Mouse (Mus musculus) MEL (cell line): Measurements from ENCODE around the gene Scrn3. TPM values are rescaled to one million over a fixed set of nuclear protein-coding genes. Genes with fewer than 3 reads are reported as not detected.

Experiments used
- DNase-seq: peaks from one replicate; pipeline ENCODE4 v3.0.0; 2011; ENCODE audit warnings: low read depth, low spot score
- H3K27ac ChIP-seq: 2 replicates; pipeline ENCODE4 v1.5.1; 2012; ENCODE audit warnings: low read depth, mild to moderate bottlenecking, control low read depth, low read length, moderate library complexity; ENCODE audit not compliant: control insufficient read depth
- H3K27me3 ChIP-seq, 2 experiments: fragments of 150-350 bp in 1 of 2; sonication (generic) in 1 of 2; 2 replicates each; pipeline ENCODE4 v1.6.1; 2012; ENCODE audit warnings: low read length in 2 of 2, mild to moderate bottlenecking in 2 of 2, improper control_type of control experiment in 1 of 2, moderate library complexity in 1 of 2; ENCODE audit not compliant: insufficient read depth in 2 of 2, control insufficient read depth in 1 of 2
- H3K36me3 ChIP-seq, 2 experiments: 2 replicates each; pipeline ENCODE4 v1.6.1; 2012 to 2014; ENCODE audit warnings: low read length in 2 of 2, improper control_type of control experiment in 1 of 2, inconsistent platforms in 1 of 2, mild to moderate bottlenecking in 1 of 2; ENCODE audit not compliant: insufficient read depth in 2 of 2, control insufficient read depth in 1 of 2
- H3K4me1 ChIP-seq, 2 experiments: fragments of 150-350 bp in 1 of 2; sonication (generic) in 1 of 2; 2 replicates each; pipeline ENCODE4 v1.6.1; 2012; ENCODE audit warnings: low read length in 2 of 2, improper control_type of control experiment in 1 of 2, mild to moderate bottlenecking in 1 of 2; ENCODE audit not compliant: insufficient read depth in 2 of 2, control insufficient read depth in 1 of 2
- H3K4me3 ChIP-seq, 2 experiments: fragments of 150-350 bp in 1 of 2; sonication (generic) in 1 of 2; 2 replicates each; pipeline ENCODE4 v1.5.1; 2012; ENCODE audit warnings: low read depth in 2 of 2, low read length in 2 of 2, mild to moderate bottlenecking in 2 of 2, moderate library complexity in 2 of 2, control low read depth in 1 of 2, improper control_type of control experiment in 1 of 2; ENCODE audit not compliant: control insufficient read depth in 1 of 2, insufficient read depth in 1 of 2
- H3K79me2 ChIP-seq: 2 replicates; pipeline ENCODE4 v1.6.1; 2012; ENCODE audit warnings: mild to moderate bottlenecking, low read length, moderate library complexity; ENCODE audit not compliant: control insufficient read depth, poor library complexity, insufficient read depth
- H3K9ac ChIP-seq: 2 replicates; pipeline ENCODE4 v1.6.1; 2012; ENCODE audit warnings: low read depth, mild to moderate bottlenecking, control low read depth, low read length, moderate library complexity; ENCODE audit not compliant: control insufficient read depth, poor library complexity, severe bottlenecking
- H3K9me3 ChIP-seq: fragments of 150-350 bp; sonication (generic); replicated peaks from 2 replicates; pipeline ENCODE4 v1.6.1; 2012; ENCODE audit warnings: mild to moderate bottlenecking, low read length, improper control_type of control experiment, moderate library complexity; ENCODE audit not compliant: insufficient read depth
- BHLHE40 ChIP-seq: IDR thresholded peaks from 2 replicates; pipeline ENCODE4 v1.6.1; 2012; ENCODE audit warnings: low read depth, mild to moderate bottlenecking, inconsistent platforms, low read length, improper control_type of control experiment, borderline replicate concordance
- CTCF ChIP-seq, 3 experiments: IDR thresholded peaks in 2 of 3; conservative IDR thresholded peaks in 1 of 3; 2 replicates each; pipeline ENCODE4 v1.5.1; 2011 to 2012; ENCODE audit warnings: low read length in 3 of 3, low read depth in 2 of 3, mild to moderate bottlenecking in 2 of 3, improper control_type of control experiment in 1 of 3, inconsistent platforms in 1 of 3, mixed read lengths in 1 of 3, moderate library complexity in 1 of 3; ENCODE audit not compliant: control insufficient read depth in 1 of 3, insufficient read depth in 1 of 3, poor library complexity in 1 of 3, severe bottlenecking in 1 of 3
- E2F4 ChIP-seq: IDR thresholded peaks from 2 replicates; pipeline ENCODE4 v1.6.1; 2011; ENCODE audit warnings: low read depth, low read length, improper control_type of control experiment, borderline replicate concordance
- ELF1 ChIP-seq: IDR thresholded peaks from 2 replicates; pipeline ENCODE4 v1.6.1; 2014; ENCODE audit warnings: low read depth, mild to moderate bottlenecking, inconsistent platforms, low read length, improper control_type of control experiment, moderate library complexity
- EP300 ChIP-seq, 2 experiments: IDR thresholded peaks; 2 replicates each; pipeline ENCODE4 v1.6.1; 2011; ENCODE audit warnings: improper control_type of control experiment in 2 of 2, low read length in 2 of 2, low read depth in 1 of 2, mild to moderate bottlenecking in 1 of 2
- GATA1 ChIP-seq: IDR thresholded peaks from 2 replicates; pipeline ENCODE4 v1.6.1; 2011; ENCODE audit warnings: low read depth, low read length, improper control_type of control experiment
- JUND ChIP-seq: IDR thresholded peaks from 2 replicates; pipeline ENCODE4 v1.6.1; 2011; ENCODE audit warnings: low read depth, mild to moderate bottlenecking, improper control_type of control experiment, low read length
- MAFK ChIP-seq: IDR thresholded peaks from 2 replicates; pipeline ENCODE4 v1.6.1; 2011; ENCODE audit warnings: low read depth, mild to moderate bottlenecking, low read length, improper control_type of control experiment, borderline replicate concordance
- MAX ChIP-seq: IDR thresholded peaks from 2 replicates; pipeline ENCODE4 v1.6.1; 2011; ENCODE audit warnings: low read length, improper control_type of control experiment
- MEF2A ChIP-seq: IDR thresholded peaks from 2 replicates; pipeline ENCODE4 v1.6.1; 2014; ENCODE audit warnings: low read depth, mild to moderate bottlenecking, inconsistent platforms, low read length, improper control_type of control experiment; ENCODE audit not compliant: poor library complexity, insufficient replicate concordance, severe bottlenecking; ENCODE audit errors: extremely low read depth
- MXI1 ChIP-seq: IDR thresholded peaks from 2 replicates; pipeline ENCODE4 v1.6.1; 2011; ENCODE audit warnings: mild to moderate bottlenecking, low read depth, low read length, improper control_type of control experiment
- MYB ChIP-seq: IDR thresholded peaks from 2 replicates; pipeline ENCODE4 v1.6.1; 2011; ENCODE audit warnings: mild to moderate bottlenecking, low read depth, low read length, improper control_type of control experiment
- MYC ChIP-seq: IDR thresholded peaks from 2 replicates; pipeline ENCODE4 v1.6.1; 2011; ENCODE audit warnings: low read depth, mild to moderate bottlenecking, low read length, improper control_type of control experiment, moderate library complexity
- NELFE ChIP-seq: IDR thresholded peaks from 2 replicates; pipeline ENCODE4 v1.6.1; 2011; ENCODE audit warnings: low read depth, low read length, improper control_type of control experiment
- NRF1 ChIP-seq: IDR thresholded peaks from 2 replicates; pipeline ENCODE4 v1.6.1; 2014; ENCODE audit warnings: low read depth, mild to moderate bottlenecking, inconsistent platforms, low read length, improper control_type of control experiment, moderate library complexity; ENCODE audit not compliant: poor library complexity, insufficient read depth, severe bottlenecking
- POLR2AphosphoS2 ChIP-seq: IDR thresholded peaks from 2 replicates; pipeline ENCODE4 v1.6.1; 2011; ENCODE audit warnings: low read length, improper control_type of control experiment
- POLR2AphosphoS5 ChIP-seq: IDR thresholded peaks from 2 replicates; pipeline ENCODE4 v1.6.1; 2012; ENCODE audit warnings: low read depth, borderline replicate concordance, mild to moderate bottlenecking, inconsistent platforms, low read length, moderate library complexity, mixed read lengths
- RCOR1 ChIP-seq: IDR thresholded peaks from 2 replicates; pipeline ENCODE4 v1.6.1; 2012; ENCODE audit warnings: low read depth, mild to moderate bottlenecking, inconsistent platforms, low read length, improper control_type of control experiment
- SIN3A ChIP-seq: IDR thresholded peaks from 2 replicates; pipeline ENCODE4 v1.6.1; 2012; ENCODE audit warnings: low read length, improper control_type of control experiment, inconsistent platforms
- SMC3 ChIP-seq: IDR thresholded peaks from 2 replicates; pipeline ENCODE4 v1.6.1; 2011; ENCODE audit warnings: low read depth, low read length, improper control_type of control experiment
- TAL1 ChIP-seq: IDR thresholded peaks from 2 replicates; pipeline ENCODE4 v1.6.1; 2012; ENCODE audit warnings: mild to moderate bottlenecking, inconsistent platforms, low read length, moderate library complexity, mixed read lengths
- TCF12 ChIP-seq: IDR thresholded peaks from 2 replicates; pipeline ENCODE4 v1.6.1; 2014; ENCODE audit warnings: low read depth, mild to moderate bottlenecking, inconsistent platforms, low read length, improper control_type of control experiment, moderate library complexity
- USF1 ChIP-seq: IDR thresholded peaks from 2 replicates; pipeline ENCODE4 v1.6.1; 2014; ENCODE audit warnings: low read depth, mild to moderate bottlenecking, inconsistent platforms, low read length, improper control_type of control experiment, moderate library complexity
- ZKSCAN1 ChIP-seq: IDR thresholded peaks from 2 replicates; pipeline ENCODE4 v1.6.1; 2012; ENCODE audit warnings: low read depth, mild to moderate bottlenecking, inconsistent platforms, low read length, improper control_type of control experiment, moderate library complexity
- polyA plus RNA-seq, 2 experiments: library from polyadenylated mRNA; stranded (reverse) in 1 of 2; unstranded in 1 of 2; fragments of >175 nt in 1 of 2; fragments of >200 nt in 1 of 2; gene quantifications; 2 replicates each; pipeline versions ENCODE4 v1.2.1 to v1.2.4; 2012; ENCODE audit warnings: low replicate concordance in 2 of 2, low read depth in 1 of 2; ENCODE audit not compliant: insufficient read length in 2 of 2, insufficient read depth in 1 of 2, missing spikeins in 1 of 2
- total RNA-seq: library from RNA; depleted of rRNA; stranded (reverse); fragments of 300-350 nt; gene quantifications from 2 replicates; pipeline ENCODE4 v1.2.3, GENCODE M21; 2012

Gene Scrn3
- total and polyA plus RNA-seq, 3 experiments: 3.2 to 7.7 TPM; not detected in 1

DNA sequence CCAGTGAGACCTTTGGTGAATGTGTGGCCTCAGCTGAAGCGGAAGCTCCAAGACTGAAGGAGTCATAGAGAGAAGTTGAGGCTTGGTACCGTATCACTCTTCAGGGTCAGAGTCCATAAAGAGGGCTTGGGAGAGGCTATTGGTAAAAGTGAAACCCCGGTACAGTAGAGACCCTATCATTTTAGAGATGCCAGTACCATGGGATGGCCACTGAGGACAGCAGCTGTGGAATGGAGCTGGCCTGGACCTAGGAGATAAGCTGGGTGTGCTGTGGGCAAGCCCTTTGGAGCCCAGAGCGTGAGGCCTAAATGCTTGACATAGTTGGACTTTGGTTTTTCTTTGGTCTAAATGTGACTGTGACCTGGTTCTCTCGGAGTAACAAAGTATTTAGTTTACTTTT, 47.5 kb downstream of the Scrn3 start:
- Histone ChIP-seq H3K9ac (no peak overlapping the region), H3K4me1 (no peaks in the 10 kb centered on the region), H3K27me3 (no peaks in the 10 kb centered on the region), H3K9me3 (no peaks in the 10 kb centered on the region), H3K27ac (no peak overlapping the region), H3K4me3 (no peak overlapping the region), H3K36me3 (no peaks in the 10 kb centered on the region), H3K79me2 (no peaks in the 10 kb centered on the region)
- no peak for DNase-seq
- TF ChIP-seq MAX (no peak), NELFE (no peak), EP300 (IDR thresholded peaks at IDR 0.05; ENCODE audit: low read depth in 1 of 2, low read length in 2 of 2) (no peak), CTCF (IDR thresholded peaks at IDR 0.05 in 2 of 3, conservative IDR thresholded peaks at IDR 0.05 in 1 of 3; ENCODE audit: control insufficient read depth in 1 of 3, insufficient read depth in 1 of 3, low read depth in 2 of 3, low read length in 3 of 3, poor library complexity in 1 of 3, severe bottlenecking in 1 of 3) (no peak), BHLHE40 (no peak), MYB (no peak), MXI1 (no peak), TAL1 (no peak)

DNA sequence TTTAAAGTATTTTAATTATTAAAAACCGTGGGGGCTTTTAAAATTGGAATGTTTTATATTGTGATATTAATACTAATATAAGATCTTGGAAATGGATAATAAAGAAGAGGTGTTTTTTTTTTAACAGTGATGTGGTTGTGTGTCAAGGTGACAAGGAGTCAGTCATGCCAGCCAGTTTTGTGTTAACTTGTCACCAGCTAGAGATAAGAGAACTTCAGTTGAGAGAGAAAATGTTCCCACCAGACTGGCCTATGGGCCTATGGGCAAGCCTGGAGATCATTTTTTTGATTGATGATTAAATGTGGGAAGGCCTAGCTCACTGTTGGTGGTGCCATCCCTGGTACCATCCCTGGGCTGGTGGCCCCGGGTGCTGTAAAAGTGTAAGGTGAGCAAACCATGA, 48.1 kb downstream of the Scrn3 start:
- no peaks in the 10 kb centered on the region for H3K79me2 ChIP-seq
- DNase-seq: no peak
- H3K9ac ChIP-seq: no peak overlapping the region
- H3K27me3 ChIP-seq: no peaks in the 10 kb centered on the region
- TF ChIP-seq ZKSCAN1 (no peak), MEF2A (no peak), MYC (no peak), E2F4 (no peak), RCOR1 (no peak), NRF1 (no peak), MAFK (no peak), SIN3A (no peak), ELF1 (no peak), POLR2AphosphoS2 (no peak), POLR2AphosphoS5 (no peak), TCF12 (no peak), SMC3 (no peak), BHLHE40 (no peak), USF1 (no peak), JUND (no peak), GATA1 (no peak)
- no peaks in the 10 kb centered on the region for H3K9me3 ChIP-seq
- no peaks in the 10 kb centered on the region for H3K4me1 ChIP-seq
- H3K27ac ChIP-seq: no peak overlapping the region
- H3K4me3 ChIP-seq: no peak overlapping the region
- no peaks in the 10 kb centered on the region for H3K36me3 ChIP-seq
